Mouse (Mus musculus): ENCODE data around the gene Kynu. TPM values are rescaled to one million over a fixed set of nuclear protein-coding genes. Genes with fewer than 3 reads are reported as not detected.

The Kynu gene
- polyA plus RNA-seq, 1 experiment from 2014 or later = 0.20 TPM

- H3K4me2 ChIP-seq (ENCODE audit: low read length) = no peak overlapping the region
- 91% methylated on average over 3 of the region's 3 CpGs for WGBS
- no peaks in the 10 kb centered on the region for H3K9me3 ChIP-seq (ENCODE audit: control insufficient read depth, low read length)
- no peaks in the 10 kb centered on the region for H3K4me1 ChIP-seq (ENCODE audit: control insufficient read depth, insufficient read depth, low read length)
- no peak overlapping the region for H3K4me3 ChIP-seq (replicated peaks; ENCODE audit: low read depth, low read length)
- no peaks in the 10 kb centered on the region for H3K36me3 ChIP-seq (ENCODE audit: control insufficient read depth, insufficient read depth, low read length)
- no peak overlapping the region for H3K27ac ChIP-seq (replicated peaks; ENCODE audit: low read depth, low read length)
- H3K27me3 ChIP-seq (ENCODE audit: control insufficient read depth, insufficient read depth, low read length) = no peaks in the 10 kb centered on the region
- H3K9ac ChIP-seq (replicated peaks; ENCODE audit: low read length) = no peak overlapping the region
- DNase-seq = no peak
- no peak for ATAC-seq (ENCODE audit: low FRiP score, low TSS enrichment)
Measured at GRCm38 (mm10) chr2:43728831-43729230, 173.7 kb downstream of the Kynu start.

Other genes with a start within 250 kb of the Kynu start
- gene Arhgap15, start 193.5 kb downstream of the Kynu start, polyA plus RNA-seq (2014; fragmentation: Nextera tagmentation; extraction: Ambion mirVana) = 1.8 and 1.9 TPM in 2 replicates

All from midbrain, embryonic 14.5 days (tissue).